Mouse (Mus musculus): ENCODE data around the gene Vrk3.

DNA sequence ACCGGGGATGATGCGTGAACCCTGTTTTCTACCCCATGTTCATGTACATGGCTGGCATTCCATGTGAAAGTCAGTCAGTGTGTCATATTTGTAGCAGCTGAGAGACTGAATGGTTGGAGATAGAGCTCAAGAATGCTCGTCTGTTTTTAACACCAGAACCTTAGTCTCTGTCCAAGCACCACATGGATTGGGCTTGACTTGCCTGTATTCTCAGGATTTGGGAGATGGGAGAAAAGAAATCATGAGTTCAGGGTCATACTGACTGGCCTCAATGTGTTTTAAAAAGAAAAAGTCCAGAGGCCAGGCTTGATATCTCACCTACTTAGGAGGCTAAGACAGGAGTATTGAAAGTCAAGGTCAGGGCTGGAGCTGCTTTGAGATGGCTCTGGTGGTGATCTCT, 69.2 kb downstream of the Vrk3 start:
- TF ChIP-seq CTCF (IDR thresholded peaks at IDR 0.05; ENCODE audit: extremely low read depth, insufficient read depth, insufficient read length, insufficient replicate concordance) (no peak), POLR2A (IDR thresholded peaks at IDR 0.05; ENCODE audit: low read depth, low read length) (no peak)
